Mouse (Mus musculus) CD4-positive, CD25-positive, alpha-beta regulatory T cell (primary cell): Measurements from ENCODE around the gene Vmn2r60. TPM values are rescaled to one million over a fixed set of nuclear protein-coding genes. Genes with fewer than 3 reads are reported as not detected.

ENCODE experiments used
- polyA plus RNA-seq: library from polyadenylated mRNA; unstranded; fragments of 100-300 nt; shearing (Covaris generic); gene quantifications from one replicate; pipeline ENCODE4 v1.2.1, GENCODE M21; 2017

The Vmn2r60 gene
- 0.02 TPM for polyA plus RNA-seq

DNA sequence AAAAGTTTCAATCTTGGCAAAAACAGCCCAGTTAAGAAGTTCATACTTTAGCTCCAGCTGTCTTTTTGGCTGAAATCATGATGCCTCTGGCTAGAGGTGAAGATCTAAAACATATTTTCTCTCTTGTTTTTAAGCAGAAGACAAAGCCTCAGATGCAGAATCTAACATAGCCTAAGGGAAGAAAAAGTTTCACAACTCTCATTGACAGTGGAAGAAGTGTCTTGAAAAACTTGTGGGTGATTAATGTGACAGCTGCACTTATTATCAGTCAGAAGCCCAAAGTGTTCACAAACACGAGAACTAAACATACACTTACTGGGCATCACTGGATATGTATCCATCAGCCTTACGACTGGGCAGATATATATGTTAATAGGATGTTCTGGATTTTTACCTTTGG lies at the start of gene Vmn2r60:
TSS of gene Vmn2r60 (plus strand) at position 301 of the 400 bp plus-strand sequence.

DNA sequence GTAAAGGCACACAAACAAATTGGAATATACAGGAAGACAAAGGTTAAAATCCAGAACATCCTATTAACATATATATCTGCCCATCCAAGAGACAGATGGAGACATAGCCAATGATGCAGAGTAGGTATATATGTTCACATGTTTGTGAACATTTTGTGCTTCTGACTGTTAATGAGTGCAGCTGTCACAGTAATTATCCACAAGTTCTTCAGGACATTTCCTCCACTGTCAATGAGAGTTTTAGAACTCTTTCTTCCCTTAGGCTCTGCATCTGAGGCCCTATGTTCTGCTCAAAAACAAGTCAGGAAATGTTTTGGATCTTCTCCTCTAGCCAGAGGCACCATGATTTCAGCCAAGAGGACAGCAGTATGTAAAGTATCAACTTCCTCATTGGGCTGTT lies 48.6 kb upstream of the Vmn2r60 start, which contains the start of gene Vmn2r59:
TSS of gene Vmn2r59 (minus strand) at position 101 of the 400 bp plus-strand sequence.

Other genes starting within 250 kb of the Vmn2r60 start
- not detected for gene Vmn2r58, start 235.1 kb upstream of the Vmn2r60 start, polyA plus RNA-seq
- 0.08 TPM for gene Vmn2r59, start 48.7 kb upstream of the Vmn2r60 start, polyA plus RNA-seq
- not detected for gene Vmn2r61, start 152.3 kb downstream of the Vmn2r60 start, polyA plus RNA-seq